Mouse (Mus musculus) heart, postnatal 10 days (tissue): ENCODE results near the gene Serpinb1a. TPM values are rescaled to one million over a fixed set of nuclear protein-coding genes. Genes with fewer than 3 reads are reported as not detected.

ENCODE experiments used
- DNase-seq, 2 experiments: peaks; one replicate each; pipeline ENCODE4 v3.0.0; 2021
- intact Hi-C: fragments of 180-260 bp; cut with DNase I; formaldehyde crosslinking; loops from one replicate; pipeline ENCODE4 v1.15.1; 2025
- total RNA-seq, 2 experiments: library from RNA; stranded (reverse); gene quantifications; 2 replicates each; pipeline ENCODE4 v1.2.3; 2021

Gene Serpinb1a
- total RNA-seq, 2 experiments from 2014 or later, result 9.2 to 13.1 TPM

GRCm38 (mm10) chr13:32841349-32841748 lies 9.6 kb downstream of the Serpinb1a start:
- intact Hi-C loops, result no loop called here
- DNase-seq, result no peak

DNA sequence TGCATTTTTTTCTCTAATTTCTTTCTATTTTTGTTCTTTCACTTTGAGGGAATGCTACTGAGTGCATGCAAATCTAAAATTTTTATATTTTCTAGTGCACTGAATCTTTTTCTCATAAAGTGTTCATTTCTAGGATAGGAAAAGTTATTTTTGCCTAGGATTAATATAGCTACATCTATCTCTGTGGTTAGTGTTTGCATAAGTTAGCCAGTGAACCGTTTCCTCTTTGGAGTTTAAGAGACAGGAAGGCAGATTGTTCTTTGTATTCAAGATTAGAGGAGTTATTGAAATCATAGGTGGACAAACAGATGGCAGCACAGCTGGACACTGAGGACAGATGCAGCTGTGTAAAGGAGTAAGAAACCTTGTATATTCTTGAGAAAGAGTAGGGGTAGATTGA lies 11.7 kb downstream of the Serpinb1a start:
- DNase-seq, result no peak
- intact Hi-C loops, result no loop called here

DNA sequence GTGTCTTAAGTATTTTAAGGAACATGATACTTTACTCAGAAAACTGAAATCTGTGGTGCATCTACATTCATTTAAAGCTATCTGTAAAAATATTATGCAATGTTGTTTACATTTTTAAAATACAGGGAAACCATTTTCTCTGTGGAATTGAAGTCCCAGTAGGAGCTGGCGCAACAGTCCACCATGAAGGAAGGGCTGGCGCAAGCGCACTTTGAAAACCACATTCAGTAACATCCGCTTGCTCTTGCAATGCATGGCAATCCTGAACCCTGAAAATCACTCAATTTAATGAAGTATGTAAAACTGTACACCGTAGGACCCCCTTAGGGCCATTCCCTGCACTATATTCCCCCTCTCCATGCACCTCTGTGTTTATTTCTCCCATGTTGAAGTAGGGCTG lies 16.5 kb downstream of the Serpinb1a start:
- DNase-seq, result no peak
- intact Hi-C loops, result no loop called here

- no peak for DNase-seq
- intact Hi-C loops, result no loop called here
These were observed 17.7 kb downstream of the Serpinb1a start for GRCm38 (mm10) chr13:32833237-32833636.

GRCm38 (mm10) chr13:32832776-32833175 lies 18.2 kb downstream of the Serpinb1a start:
- no peak for DNase-seq
- intact Hi-C loops, result no loop called here

GRCm38 (mm10) chr13:32831505-32832273 lies 19.3 kb downstream of the Serpinb1a start:
- DNase-seq, result no peak
- intact Hi-C loops, result no loop called here

- DNase-seq, result no peak
- intact Hi-C loops, result no loop called here
These were observed 22.1 kb downstream of the Serpinb1a start for GRCm38 (mm10) chr13:32828886-32829285.

DNA sequence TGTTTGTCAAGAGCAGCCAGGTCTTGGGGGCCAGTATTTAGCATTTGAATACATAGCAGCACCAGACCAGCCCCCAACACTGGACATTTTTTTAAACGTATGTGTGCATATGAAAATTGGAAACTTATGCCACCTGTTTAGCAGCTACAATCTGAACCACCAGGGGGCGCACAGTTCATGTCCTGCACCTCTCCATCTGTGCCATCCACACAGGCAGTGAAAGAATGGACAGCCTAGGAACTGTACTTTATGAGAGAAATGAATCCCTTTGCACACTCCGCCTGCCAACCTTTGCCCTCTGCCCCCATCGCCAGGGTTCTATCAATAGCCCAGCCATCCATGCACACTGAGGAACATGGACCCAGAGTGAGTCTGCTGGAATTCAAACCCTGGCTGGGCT lies 23.0 kb downstream of the Serpinb1a start:
- intact Hi-C loops, result no loop called here
- DNase-seq, result peak; percentile 29 to 62

GRCm38 (mm10) chr13:32827111-32827822 lies 23.7 kb downstream of the Serpinb1a start:
- intact Hi-C loops, result no loop called here
- no peak for DNase-seq

DNA sequence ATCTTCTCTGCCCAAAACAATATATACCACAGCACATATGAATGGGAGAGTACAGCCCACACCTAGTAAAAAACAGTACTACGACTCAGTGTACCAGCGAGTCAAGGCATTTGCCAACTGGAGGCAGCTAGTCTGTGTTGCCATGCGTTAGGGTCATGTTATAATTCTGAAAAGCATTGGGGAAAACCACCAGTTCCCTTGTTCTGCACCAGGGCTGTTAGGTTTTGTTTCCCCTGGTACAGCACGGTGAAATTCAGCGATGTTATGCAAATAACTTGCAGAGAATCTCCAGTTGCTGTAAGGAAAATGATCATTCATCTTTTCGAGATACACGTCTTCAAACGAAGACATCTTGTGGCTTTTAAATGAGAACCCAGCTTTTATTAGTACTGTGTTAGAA lies 25.4 kb downstream of the Serpinb1a start:
- intact Hi-C loops, result no loop called here
- DNase-seq, result no peak

- intact Hi-C loops, result no loop called here
- no peak for DNase-seq
These were observed 26.3 kb downstream of the Serpinb1a start for GRCm38 (mm10) chr13:32824377-32825330.

GRCm38 (mm10) chr13:32823126-32823525 lies 27.9 kb downstream of the Serpinb1a start:
- intact Hi-C loops, result no loop called here
- no peak for DNase-seq

DNA sequence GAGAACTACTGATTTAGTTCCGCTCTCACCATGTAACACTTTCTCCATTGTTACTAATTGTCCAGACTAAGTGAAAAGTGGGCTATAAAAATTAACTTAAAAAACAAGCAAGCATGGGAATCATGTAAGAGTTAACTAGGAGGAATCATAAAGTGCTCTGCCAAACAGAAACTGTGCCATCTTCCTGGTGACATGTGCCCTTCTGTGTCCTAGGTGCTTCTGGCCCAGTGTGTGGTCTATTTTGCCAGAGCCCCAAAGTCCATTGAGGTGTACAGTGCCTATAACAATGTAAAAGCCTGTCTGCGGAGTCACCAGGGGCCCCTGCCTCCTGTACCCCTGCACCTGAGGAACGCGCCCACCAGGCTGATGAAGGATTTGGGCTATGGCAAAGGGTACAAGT lies 29.3 kb downstream of the Serpinb1a start:
- no peak for DNase-seq
- intact Hi-C loops, result no loop called here

GRCm38 (mm10) chr13:32819926-32820325 lies 31.1 kb downstream of the Serpinb1a start:
- intact Hi-C loops, result no loop called here
- no peak for DNase-seq

- intact Hi-C loops, result no loop called here
- no peak for DNase-seq
These were observed 31.7 kb downstream of the Serpinb1a start for GRCm38 (mm10) chr13:32819241-32819640.

GRCm38 (mm10) chr13:32807624-32808023 lies 43.4 kb downstream of the Serpinb1a start:
- DNase-seq, result no peak
- intact Hi-C loops, result no loop called here

DNA sequence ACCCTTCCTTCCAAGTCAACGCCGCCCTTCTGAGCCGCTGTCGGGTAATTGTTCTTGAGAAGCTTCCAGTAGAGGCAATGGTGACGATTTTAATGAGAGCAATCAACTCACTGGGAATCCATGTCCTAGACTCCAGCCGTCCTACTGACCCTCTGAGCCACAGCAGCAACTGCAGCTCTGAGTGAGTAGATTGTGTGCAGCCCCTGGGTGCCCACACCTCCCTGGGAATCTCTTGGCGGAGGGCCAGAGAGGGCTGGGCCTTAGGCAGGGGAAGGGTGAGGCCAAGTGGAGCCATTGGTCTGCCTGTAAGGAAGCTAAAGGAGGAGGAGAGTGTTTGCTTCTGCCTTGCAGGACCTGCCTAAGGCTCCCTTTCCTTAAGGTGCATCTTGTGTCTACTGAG lies 44.2 kb downstream of the Serpinb1a start:
- DNase-seq, result no peak
- intact Hi-C loops, result no loop called here

GRCm38 (mm10) chr13:32803701-32804345 lies 47.2 kb downstream of the Serpinb1a start:
- intact Hi-C loops, result loop anchor here (5.0 kb wide), 1 partner anchor 1002 kb away; no protein-coding TSS in a partner anchor
- DNase-seq, result peak in 1 of 2 experiments; percentile 13

DNA sequence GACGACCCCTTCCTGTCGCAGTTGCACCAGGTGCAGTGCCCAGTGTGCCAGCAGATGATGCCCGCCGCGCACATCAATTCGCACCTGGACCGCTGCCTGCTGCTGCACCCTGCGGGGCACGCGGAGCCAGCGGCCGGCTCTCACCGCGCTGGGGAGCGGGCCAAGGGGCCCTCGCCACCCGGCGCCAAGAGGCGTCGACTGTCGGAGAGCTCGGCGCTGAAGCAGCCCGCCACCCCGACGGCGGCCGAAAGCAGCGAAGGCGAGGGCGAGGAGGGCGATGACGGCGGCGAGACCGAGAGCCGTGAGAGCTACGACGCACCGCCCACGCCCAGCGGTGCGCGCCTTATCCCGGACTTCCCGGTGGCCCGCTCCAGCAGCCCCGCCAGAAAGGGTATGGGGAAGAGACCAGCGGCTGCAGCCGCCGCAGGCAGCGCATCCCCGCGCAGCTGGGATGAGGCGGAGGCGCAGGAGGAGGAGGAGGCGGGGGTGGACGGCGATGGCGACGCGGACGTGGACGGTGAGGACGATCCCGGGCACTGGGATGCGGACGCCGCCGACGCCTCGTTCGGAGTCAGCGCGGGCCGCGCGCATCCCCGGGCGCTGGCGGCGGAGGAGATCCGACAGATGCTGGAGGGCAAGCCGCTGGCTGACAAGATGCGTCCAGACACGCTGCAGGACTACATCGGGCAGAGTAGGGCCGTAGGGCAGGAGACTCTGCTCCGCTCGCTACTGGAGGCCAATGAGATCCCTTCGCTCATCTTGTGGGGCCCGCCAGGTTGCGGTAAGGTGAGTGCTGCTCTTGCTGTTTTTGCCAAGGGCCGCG lies 48.5 kb downstream of the Serpinb1a start, which contains the start of gene D930007J09Rik:
Gene D930007J09Rik (minus strand): TSS at position 591 of the 823 bp plus-strand sequence.
- DNase-seq, result peak in 1 of 2 experiments; percentile 56
- intact Hi-C loops, result loop anchor here (5.0 kb wide), 1 partner anchor 1000 kb away; no protein-coding TSS in a partner anchor
